Mouse (Mus musculus) adrenal gland, postnatal 36 days (tissue): ENCODE measurements around the gene Cntfr. TPM values are rescaled to one million over a fixed set of nuclear protein-coding genes. Genes with fewer than 3 reads are reported as not detected.
A peak's percentile ranks its signal among the peaks of the same experiment; 100 is the strongest.
"Not testable (repeated sequence)": the region's sequence is repeated elsewhere in the genome, so short reads cannot be mapped to it uniquely, and the experiment has no call there.

ENCODE experiments used
- DNase-seq, 2 experiments: peaks; one replicate each; pipeline ENCODE4 v3.0.0; 2021; ENCODE audit warnings: mixed read lengths in 1 of 2
- total RNA-seq, 2 experiments: library from RNA; stranded (reverse); gene quantifications; 2 replicates each; pipeline ENCODE4 v1.2.3; 2021

Gene Cntfr
- total RNA-seq, 2 experiments from 2014 or later: 39.3 to 40.3 TPM

- no peak for DNase-seq
These were observed 13.3 kb upstream of the Cntfr start for GRCm38 (mm10) chr4:41710229-41710628.

GRCm38 (mm10) chr4:41708192-41708745 is 11.4 kb upstream of the Cntfr start:
- peak in 1 of 2 experiments; percentile 51 for DNase-seq

GRCm38 (mm10) chr4:41707011-41707535 is 10.2 kb upstream of the Cntfr start:
- peak; percentile 64 to 72 for DNase-seq

GRCm38 (mm10) chr4:41705922-41706754 is 9.2 kb upstream of the Cntfr start:
- no peak for DNase-seq

- no peak for DNase-seq
These were observed 7.8 kb upstream of the Cntfr start for GRCm38 (mm10) chr4:41704651-41705050.

GRCm38 (mm10) chr4:41702226-41702625 is 5.3 kb upstream of the Cntfr start:
- not testable (repeated sequence) for DNase-seq

GRCm38 (mm10) chr4:41700224-41700623 is 3.3 kb upstream of the Cntfr start:
- not testable (repeated sequence) for DNase-seq

GRCm38 (mm10) chr4:41699783-41700182 is 2.9 kb upstream of the Cntfr start, which contains the start of gene Il11ra1:
TSS of gene Il11ra1 (plus strand) at chr4:41699989.
- DNase-seq: not testable (repeated sequence)

GRCm38 (mm10) chr4:41698421-41699016 is 1.6 kb upstream of the Cntfr start:
- peak; percentile 48 to 68 for DNase-seq

GRCm38 (mm10) chr4:41696452-41696851 is 437 bp downstream of the Cntfr start:
- DNase-seq: not testable (repeated sequence)

- DNase-seq: not testable (repeated sequence)
These were observed 1.1 kb downstream of the Cntfr start for GRCm38 (mm10) chr4:41695800-41696199.

GRCm38 (mm10) chr4:41693511-41693910 is 3.4 kb downstream of the Cntfr start:
- DNase-seq: not testable (repeated sequence)

GRCm38 (mm10) chr4:41690014-41690413 is 6.9 kb downstream of the Cntfr start:
- not testable (repeated sequence) for DNase-seq

- not testable (repeated sequence) for DNase-seq
These were observed 8.3 kb downstream of the Cntfr start for GRCm38 (mm10) chr4:41688562-41688961.

GRCm38 (mm10) chr4:41685882-41686492 is 10.9 kb downstream of the Cntfr start:
- not testable (repeated sequence) for DNase-seq

- not testable (repeated sequence) for DNase-seq
These were observed 11.9 kb downstream of the Cntfr start for GRCm38 (mm10) chr4:41684931-41685453.

- DNase-seq: not testable (repeated sequence)
These were observed 12.6 kb downstream of the Cntfr start for GRCm38 (mm10) chr4:41684131-41684930.

GRCm38 (mm10) chr4:41683303-41683702 is 13.6 kb downstream of the Cntfr start:
- DNase-seq: not testable (repeated sequence)

- DNase-seq: no peak
These were observed 14.1 kb downstream of the Cntfr start for GRCm38 (mm10) chr4:41682789-41683188.

GRCm38 (mm10) chr4:41681947-41682346 is 14.9 kb downstream of the Cntfr start:
- no peak for DNase-seq

- no peak for DNase-seq
These were observed 15.7 kb downstream of the Cntfr start for GRCm38 (mm10) chr4:41681176-41681575.
